Mouse (Mus musculus) embryonic fibroblast, embryonic 13.5 days (primary cell): Measurements from ENCODE around the gene Castor1.

Experiments
- CTCF ChIP-seq: IDR thresholded peaks from 2 replicates; pipeline ENCODE4 v1.5.1; 2011; ENCODE audit warnings: mild to moderate bottlenecking, control low read depth, low read length, moderate library complexity, borderline replicate concordance; ENCODE audit not compliant: insufficient read depth
- POLR2A ChIP-seq: IDR thresholded peaks from 2 replicates; pipeline ENCODE4 v1.6.1; 2011; ENCODE audit warnings: low read depth, mild to moderate bottlenecking, control low read depth, low read length, moderate library complexity

DNA sequence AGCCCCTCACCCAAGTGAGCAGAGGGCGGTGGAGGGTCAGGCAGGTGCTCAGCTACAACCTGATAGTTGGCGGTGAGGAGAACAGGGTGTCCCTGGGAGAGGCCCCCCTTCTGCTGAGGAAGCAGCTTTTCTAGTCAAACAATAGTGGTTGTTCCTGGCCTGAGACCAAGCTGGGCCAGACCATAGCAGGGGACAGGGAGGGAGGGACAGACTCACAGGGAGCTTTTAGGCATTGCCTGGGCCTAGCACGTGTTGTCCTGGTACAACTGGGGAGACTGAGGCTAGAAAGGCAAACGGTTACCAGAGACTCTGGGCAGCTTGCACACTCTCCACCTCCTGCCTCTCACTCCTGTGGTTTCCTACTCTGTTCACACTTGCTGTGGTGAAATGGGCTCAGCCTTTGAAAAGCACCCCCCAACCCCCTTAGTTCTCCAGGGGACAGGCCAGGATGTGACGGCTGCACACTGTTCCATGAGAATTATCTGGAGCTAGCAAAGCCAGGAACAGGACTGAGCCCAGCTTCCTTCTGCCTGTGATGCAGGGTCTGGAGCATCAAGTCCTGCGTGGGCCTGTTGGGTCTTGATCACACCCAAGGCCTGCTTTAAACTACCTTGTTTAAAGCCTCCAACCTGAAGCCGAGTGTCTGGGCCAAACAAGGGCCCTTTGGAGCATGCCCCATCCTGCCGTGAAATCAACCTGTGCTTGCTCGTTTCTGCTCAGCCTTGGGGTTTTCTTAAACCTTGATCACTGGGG, 1.6 kb upstream of the Castor1 start:
- TF ChIP-seq POLR2A (no peak), CTCF (no peak)
